Mouse (Mus musculus): ENCODE data around the gene Per3. TPM values are rescaled to one million over a fixed set of nuclear protein-coding genes. Genes with fewer than 3 reads are reported as not detected.

Gene Per3
- polyA plus RNA-seq, 1 experiment from 2014 or later: 4.1 TPM

Other genes with a start within 250 kb of the Per3 start
- gene Errfi1, start 190.7 kb downstream of the Per3 start, polyA plus RNA-seq (2015; fragmentation: Nextera tagmentation; extraction: Ambion mirVana): 16.3 and 16.6 TPM in 2 replicates
- gene Park7, start 130.2 kb downstream of the Per3 start, polyA plus RNA-seq (2015; fragmentation: Nextera tagmentation; extraction: Ambion mirVana): 357 and 370 TPM in 2 replicates
- gene Tnfrsf9, start 130.1 kb downstream of the Per3 start, polyA plus RNA-seq (2015; fragmentation: Nextera tagmentation; extraction: Ambion mirVana): 0.34 and 0.35 TPM in 2 replicates
- gene Uts2, start 47.6 kb downstream of the Per3 start, polyA plus RNA-seq (2015; fragmentation: Nextera tagmentation; extraction: Ambion mirVana): not detected in 2 replicates
- gene Vamp3, start 13.3 kb upstream of the Per3 start, polyA plus RNA-seq (2015; fragmentation: Nextera tagmentation; extraction: Ambion mirVana): 62.7 and 72.2 TPM in 2 replicates
- 0.39 TPM in 1 of 2 replicates, not detected in the other for gene Gm13090, start 44.9 kb upstream of the Per3 start, polyA plus RNA-seq (2015; fragmentation: Nextera tagmentation; extraction: Ambion mirVana)